Mouse (Mus musculus) forebrain, postnatal 0 days (tissue): ENCODE results near the gene Klf15. TPM values are rescaled to one million over a fixed set of nuclear protein-coding genes. Genes with fewer than 3 reads are reported as not detected.

Source experiments
- ATAC-seq: fragments of 200-750 bp; cut with Nextera tagmentation; 2 replicates; pipeline ENCODE4 v1.8.0; 2017; ENCODE audit warnings: mild to moderate bottlenecking, moderate library complexity
- DNase-seq: peaks from one replicate; pipeline ENCODE4 v3.0.0-alpha.2; 2015
- H3K27ac ChIP-seq: fragments of 300-500 bp; sonication (generic); 2 replicates; pipeline ENCODE4 v1.5.1; 2014; ENCODE audit warnings: low read depth, mild to moderate bottlenecking, antibody characterized with exemption, low read length, moderate library complexity, mixed read lengths
- H3K27me3 ChIP-seq: fragments of 300-500 bp; sonication (generic); 2 replicates; pipeline ENCODE4 v1.6.1; 2014; ENCODE audit warnings: mild to moderate bottlenecking, low read length, mixed read lengths; ENCODE audit not compliant: insufficient read depth
- H3K36me3 ChIP-seq: fragments of 300-500 bp; sonication (generic); 2 replicates; pipeline ENCODE4 v1.6.1; 2014; ENCODE audit warnings: mild to moderate bottlenecking, moderate library complexity; ENCODE audit not compliant: insufficient read depth
- H3K4me1 ChIP-seq: fragments of 300-500 bp; sonication (generic); 2 replicates; pipeline ENCODE4 v1.6.1; 2014; ENCODE audit warnings: antibody characterized with exemption; ENCODE audit not compliant: insufficient read depth
- H3K4me2 ChIP-seq: fragments of 300-500 bp; sonication (generic); 2 replicates; pipeline ENCODE4 v1.6.1; 2014; ENCODE audit warnings: low read depth, mild to moderate bottlenecking, moderate library complexity
- H3K4me3 ChIP-seq: fragments of 300-500 bp; sonication (generic); 2 replicates; pipeline ENCODE4 v1.5.1; 2014; ENCODE audit warnings: low read depth, low read length, mixed read lengths
- H3K9ac ChIP-seq: fragments of 300-500 bp; sonication (generic); 2 replicates; pipeline ENCODE4 v1.6.1; 2014; ENCODE audit warnings: mild to moderate bottlenecking
- H3K9me3 ChIP-seq: fragments of 300-500 bp; sonication (generic); 2 replicates; pipeline ENCODE4 v1.6.1; 2016; ENCODE audit warnings: low read length
- CTCF ChIP-seq: sonication (generic); IDR thresholded peaks from 2 replicates; pipeline ENCODE4 v1.5.1; 2016; ENCODE audit warnings: antibody characterized with exemption, control low read depth, low read depth
- WGBS: fragments of 180-500 bp; shearing (Covaris S2); extraction: QIAGEN DNeasy Blood & Tissue Kit; methylation state at CpG from one replicate; pipeline ENCODE4 v1.1.7; 2014; 5-methylcytosine and 5-hydroxymethylcytosine counted together
- polyA plus RNA-seq: library from polyadenylated mRNA; unstranded; fragments of >200 nt; fragmentation: Nextera tagmentation; extraction: Ambion mirVana; gene quantifications from 2 replicates; pipeline ENCODE4 v1.2.1, GENCODE M21; 2015
- total RNA-seq: library from RNA; depleted of rRNA; stranded (reverse); fragments of >200 nt; gene quantifications from 2 replicates; pipeline ENCODE4 v1.2.3, GENCODE M21; 2014; rRNA removed

Klf15 gene
- total RNA-seq (16.6 and 24.6 TPM in 2 replicates), polyA plus RNA-seq (16.2 and 17.5 TPM in 2 replicates)

GRCm38 (mm10) chr6:90462181-90462706 is at the start of gene Klf15:
Klf15 (plus strand) TSS chr6:90462576.
- Histone ChIP-seq H3K36me3 (no peaks in the 10 kb centered on the region), H3K27me3 (peaks cover 5% of the 10 kb centered on the region; the same call in 1 of the 2 replicates), H3K4me2 (peak within 1 kb of the TSS; percentile 98), H3K27ac (peak within 1 kb of the TSS; percentile 68), H3K4me1 (0 out of 2 replicates have a peak, but pooled peaks cover 10% of the 10 kb centered on the region), H3K9me3 (no peaks in the 10 kb centered on the region), H3K9ac (peak within 1 kb of the TSS; percentile 72), H3K4me3 (peak within 1 kb of the TSS; percentile 63)
- WGBS = 2% methylated on average over 62 of the region's 70 CpGs
- no peak for TF ChIP-seq CTCF
- ATAC-seq = peak; percentile 71
- DNase-seq = peak; percentile 81

- Histone ChIP-seq H3K27ac (peak overlapping the region; percentile 54), H3K27me3 (no peaks in the 10 kb centered on the region), H3K9ac (peak overlapping the region; percentile 44), H3K4me3 (peak overlapping the region; percentile 5; the same call in 1 of the 2 replicates), H3K4me2 (peak overlapping the region; percentile 47), H3K4me1 (no peaks in the 10 kb centered on the region), H3K36me3 (no peaks in the 10 kb centered on the region), H3K9me3 (no peaks in the 10 kb centered on the region)
- peak; percentile 95 for ATAC-seq
- peak; percentile 94 for TF ChIP-seq CTCF
- peak; percentile 89 for DNase-seq
- WGBS = 3% methylated on average over 14 of the region's 14 CpGs
Measured at GRCm38 (mm10) chr6:90422565-90422964, 39.8 kb upstream of the Klf15 start.

GRCm38 (mm10) chr6:90425361-90425760 is 37.0 kb upstream of the Klf15 start:
- DNase-seq = no peak
- H3K27me3 ChIP-seq = no peaks in the 10 kb centered on the region
- H3K9ac ChIP-seq = no peak overlapping the region
- peaks cover 4% of the 10 kb centered on the region; the same call in 1 of the 2 replicates for H3K4me1 ChIP-seq
- H3K4me2 ChIP-seq = no peak overlapping the region
- ATAC-seq = no peak
- no peak overlapping the region for H3K4me3 ChIP-seq
- no peak for TF ChIP-seq CTCF
- H3K36me3 ChIP-seq = no peaks in the 10 kb centered on the region
- WGBS = 83% methylated on average over 3 of the region's 3 CpGs
- H3K27ac ChIP-seq = no peak overlapping the region
- H3K9me3 ChIP-seq = no peaks in the 10 kb centered on the region

GRCm38 (mm10) chr6:90426003-90426402 is 36.4 kb upstream of the Klf15 start:
- Histone ChIP-seq H3K4me3 (no peak overlapping the region), H3K27me3 (no peaks in the 10 kb centered on the region), H3K27ac (no peak overlapping the region), H3K36me3 (no peaks in the 10 kb centered on the region), H3K4me1 (peaks cover 4% of the 10 kb centered on the region; the same call in 1 of the 2 replicates), H3K9ac (no peak overlapping the region), H3K4me2 (no peak overlapping the region), H3K9me3 (no peaks in the 10 kb centered on the region)
- TF ChIP-seq CTCF = no peak
- WGBS = 84% methylated on average over 4 of the region's 4 CpGs
- ATAC-seq = no peak
- DNase-seq = no peak

GRCm38 (mm10) chr6:90428380-90428974 is 33.9 kb upstream of the Klf15 start, which contains the start of gene Cfap100:
Cfap100 (minus strand) TSS chr6:90428797.
- WGBS = 1% methylated on average over 31 of the region's 31 CpGs
- Histone ChIP-seq H3K4me2 (peak within 1 kb of the TSS; percentile 83), H3K27ac (peak within 1 kb of the TSS; percentile 73), H3K4me1 (peaks cover 7% of the 10 kb centered on the region; the same call in 1 of the 2 replicates), H3K36me3 (no peaks in the 10 kb centered on the region), H3K27me3 (no peaks in the 10 kb centered on the region), H3K4me3 (peak within 1 kb of the TSS; percentile 45), H3K9ac (peak within 1 kb of the TSS; percentile 63), H3K9me3 (no peaks in the 10 kb centered on the region)
- ATAC-seq (peak; percentile 94), DNase-seq (peak; percentile 79)
- TF ChIP-seq CTCF = peak; percentile 72

- 77% methylated on average over 14 of the region's 14 CpGs for WGBS
Measured at GRCm38 (mm10) chr6:90429911-90430310, 32.5 kb upstream of the Klf15 start.

GRCm38 (mm10) chr6:90431487-90431886 is 30.9 kb upstream of the Klf15 start:
- DNase-seq = peak; percentile 56
- no peak overlapping the region for H3K4me3 ChIP-seq
- H3K27ac ChIP-seq = no peak overlapping the region
- no peak overlapping the region for H3K4me2 ChIP-seq
- no peak; the same call in 1 of the 2 replicates for ATAC-seq
- 24% methylated on average over 2 of the region's 2 CpGs for WGBS
- no peaks in the 10 kb centered on the region for H3K27me3 ChIP-seq
- no peak overlapping the region for H3K9ac ChIP-seq
- H3K36me3 ChIP-seq = no peaks in the 10 kb centered on the region
- no peaks in the 10 kb centered on the region for H3K9me3 ChIP-seq
- peak; percentile 17; the same call in 1 of the 2 replicates for TF ChIP-seq CTCF
- H3K4me1 ChIP-seq = peaks cover 7% of the 10 kb centered on the region; the same call in 1 of the 2 replicates

More at GRCm38 (mm10) chr6:90429911-90430310, 32.5 kb upstream of the Klf15 start:
- H3K4me2 ChIP-seq = no peak overlapping the region
- no peak for TF ChIP-seq CTCF
- no peak for DNase-seq
- H3K4me1 ChIP-seq = peaks cover 7% of the 10 kb centered on the region; the same call in 1 of the 2 replicates
- H3K9me3 ChIP-seq = no peaks in the 10 kb centered on the region
- no peak overlapping the region for H3K4me3 ChIP-seq
- no peaks in the 10 kb centered on the region for H3K36me3 ChIP-seq
- ATAC-seq = no peak
- no peaks in the 10 kb centered on the region for H3K27me3 ChIP-seq
- no peak overlapping the region for H3K27ac ChIP-seq
- no peak overlapping the region for H3K9ac ChIP-seq
